Mouse (Mus musculus) spleen, adult 12 weeks (tissue): Measurements from ENCODE around the gene Capn12.
"Not testable (repeated sequence)": the region's sequence is repeated elsewhere in the genome, so short reads cannot be mapped to it uniquely, and the experiment has no call there.

ENCODE experiments used
- DNase-seq: peaks from one replicate; pipeline ENCODE4 v3.0.0; 2022; ENCODE audit warnings: low spot score

The Capn12 gene

GRCm38 (mm10) chr7:28877856-28878255 is 3.4 kb upstream of the Capn12 start:
- no peak for DNase-seq

- DNase-seq, result no peak
Measured at GRCm38 (mm10) chr7:28879606-28880005, 1.6 kb upstream of the Capn12 start.

GRCm38 (mm10) chr7:28880554-28880953 is 668 bp upstream of the Capn12 start:
- DNase-seq, result no peak

GRCm38 (mm10) chr7:28883039-28883438 is 1.8 kb downstream of the Capn12 start:
- no peak for DNase-seq

GRCm38 (mm10) chr7:28883704-28884103 is 2.5 kb downstream of the Capn12 start:
- DNase-seq, result not testable (repeated sequence)

GRCm38 (mm10) chr7:28886486-28886885 is 5.3 kb downstream of the Capn12 start:
- DNase-seq, result no peak

- no peak for DNase-seq
Measured at GRCm38 (mm10) chr7:28888701-28889161, 7.5 kb downstream of the Capn12 start.

- DNase-seq, result no peak
Measured at GRCm38 (mm10) chr7:28892601-28893000, 11.4 kb downstream of the Capn12 start.

- DNase-seq, result no peak
Measured at GRCm38 (mm10) chr7:28893643-28894265, 12.5 kb downstream of the Capn12 start.

GRCm38 (mm10) chr7:28894942-28895341 is 13.7 kb downstream of the Capn12 start:
- no peak for DNase-seq

GRCm38 (mm10) chr7:28897661-28898060 is 16.4 kb downstream of the Capn12 start:
- DNase-seq, result no peak

GRCm38 (mm10) chr7:28899972-28900371 is 18.8 kb downstream of the Capn12 start:
- DNase-seq, result no peak

- DNase-seq, result no peak
Measured at GRCm38 (mm10) chr7:28901311-28902125, 20.3 kb downstream of the Capn12 start.

- no peak for DNase-seq
Measured at GRCm38 (mm10) chr7:28902180-28902579, 21.0 kb downstream of the Capn12 start.

GRCm38 (mm10) chr7:28902809-28903208 is 21.6 kb downstream of the Capn12 start:
- DNase-seq, result no peak

GRCm38 (mm10) chr7:28903778-28904177 is 22.6 kb downstream of the Capn12 start:
- DNase-seq, result no peak

- no peak for DNase-seq
Measured at GRCm38 (mm10) chr7:28907195-28907594, 26.0 kb downstream of the Capn12 start.

- no peak for DNase-seq
Measured at GRCm38 (mm10) chr7:28911632-28912031, 30.4 kb downstream of the Capn12 start.

GRCm38 (mm10) chr7:28913171-28913570 is 31.9 kb downstream of the Capn12 start:
- DNase-seq, result no peak

- DNase-seq, result no peak
Measured at GRCm38 (mm10) chr7:28916491-28916890, 35.3 kb downstream of the Capn12 start.

GRCm38 (mm10) chr7:28917503-28918426 is 36.5 kb downstream of the Capn12 start:
- DNase-seq, result no peak

- DNase-seq, result no peak
Measured at GRCm38 (mm10) chr7:28918540-28918939, 37.3 kb downstream of the Capn12 start.
